Mouse (Mus musculus): ENCODE data around the gene Meox2. TPM values are rescaled to one million over a fixed set of nuclear protein-coding genes. Genes with fewer than 3 reads are reported as not detected.

The Meox2 gene
- polyA plus RNA-seq (2012; rRNA removed), result 1.7 and 11.5 TPM in 2 replicates

GRCm38 (mm10) chr12:37108390-37108738 lies at the start of gene Meox2:
Gene Meox2, plus strand, starts transcription at chr12:37108540.

Other genes with a start within 250 kb of the Meox2 start
- 0.21 and 0.24 TPM in 2 replicates for gene Agmo, start 133.1 kb downstream of the Meox2 start, polyA plus RNA-seq (2012; rRNA removed)